Mouse (Mus musculus) thymus, postnatal 0 days (tissue): ENCODE measurements around the gene Ust. TPM values are rescaled to one million over a fixed set of nuclear protein-coding genes. Genes with fewer than 3 reads are reported as not detected.

Source experiments
- DNase-seq: peaks from one replicate; pipeline ENCODE4 v3.0.0-alpha.2; 2015; ENCODE audit warnings: low spot score
- polyA plus RNA-seq: library from polyadenylated mRNA; unstranded; fragments of >200 nt; fragmentation: Nextera tagmentation; extraction: Ambion mirVana; gene quantifications from 2 replicates; pipeline ENCODE4 v1.2.1, GENCODE M21; 2015

The Ust gene
- polyA plus RNA-seq, 1 experiment from 2014 or later = 3.1 TPM

DNA sequence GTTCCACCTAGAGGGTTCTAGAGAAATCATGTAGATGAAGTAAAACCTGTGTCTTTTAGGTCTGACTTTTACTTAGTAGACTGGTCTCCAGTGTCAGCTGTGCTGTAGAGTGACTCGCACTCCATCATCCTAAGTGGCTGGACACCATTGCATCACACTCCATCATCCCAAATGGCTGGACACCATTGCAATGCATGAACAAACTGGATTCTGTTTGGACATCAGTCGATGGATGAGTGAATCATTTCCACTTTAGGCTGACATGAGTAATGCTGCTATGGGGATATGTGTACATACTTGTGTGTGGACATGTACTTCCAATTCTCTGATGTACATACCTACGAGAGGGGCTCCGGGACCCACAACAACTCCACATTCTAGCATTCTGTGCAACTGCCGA lies 187.7 kb downstream of the Ust start:
- no peak for DNase-seq

DNA sequence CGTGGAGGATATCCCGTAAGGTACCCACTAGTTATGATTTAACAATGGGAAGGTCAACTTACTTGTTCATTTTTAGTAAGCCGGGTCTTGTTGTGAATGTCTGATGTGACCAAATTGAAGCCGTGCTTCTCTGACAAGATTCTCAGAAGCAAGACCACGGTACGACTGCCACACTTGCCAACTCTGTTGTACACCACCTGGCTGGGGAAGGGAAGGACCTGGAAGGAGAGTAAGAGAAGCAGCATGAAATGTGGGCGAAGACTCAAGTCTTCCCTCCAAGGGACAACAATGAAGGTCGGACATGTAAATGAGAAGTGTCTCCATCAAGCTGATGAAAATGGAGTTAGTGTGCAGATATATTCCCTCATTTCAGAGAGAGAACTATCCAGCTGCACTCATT lies 188.6 kb downstream of the Ust start:
- no peak for DNase-seq

DNA sequence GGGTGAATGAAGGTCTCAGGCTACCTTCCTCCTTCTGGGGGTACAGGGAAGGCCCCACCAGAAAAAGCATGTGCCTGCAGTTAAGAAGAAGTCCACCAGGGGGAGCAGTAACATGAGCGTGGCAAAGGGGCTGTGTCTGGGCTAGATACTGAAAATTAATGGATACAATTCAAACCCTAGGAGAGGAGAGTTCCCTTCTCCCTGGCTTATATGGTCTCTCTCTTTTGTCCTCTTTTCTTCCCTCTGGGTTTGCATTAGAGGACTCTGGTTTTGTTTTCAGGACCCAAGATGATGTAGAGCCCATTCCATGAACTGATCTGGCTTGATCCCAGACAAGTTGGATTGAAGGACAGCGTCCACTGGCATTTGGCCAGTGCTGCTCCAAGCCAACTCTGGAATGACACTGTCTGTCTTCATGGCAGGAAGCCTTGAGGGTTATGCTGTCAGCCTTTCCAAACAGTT lies 195.3 kb downstream of the Ust start:
- peak; percentile 57 for DNase-seq

DNA sequence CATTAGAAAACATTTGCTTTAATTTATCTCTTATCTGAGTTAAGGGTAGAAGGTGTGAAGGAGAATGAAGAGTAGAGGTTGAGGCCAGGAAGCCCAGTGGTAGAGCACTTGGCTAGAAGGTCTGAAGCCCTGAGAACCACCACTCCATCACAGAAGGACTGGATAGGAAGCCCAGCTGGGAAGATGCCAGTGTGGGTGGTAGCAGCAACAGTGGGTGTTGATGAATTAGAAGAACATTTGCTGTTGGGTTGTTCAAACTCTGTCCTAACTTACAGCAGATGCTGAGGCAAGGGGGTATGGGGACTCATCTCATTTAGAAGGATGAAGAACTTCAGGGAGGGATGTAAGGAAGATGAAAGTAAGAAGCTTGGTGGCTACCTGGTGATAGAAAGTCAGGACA lies 197.9 kb downstream of the Ust start:
- DNase-seq = no peak

DNA sequence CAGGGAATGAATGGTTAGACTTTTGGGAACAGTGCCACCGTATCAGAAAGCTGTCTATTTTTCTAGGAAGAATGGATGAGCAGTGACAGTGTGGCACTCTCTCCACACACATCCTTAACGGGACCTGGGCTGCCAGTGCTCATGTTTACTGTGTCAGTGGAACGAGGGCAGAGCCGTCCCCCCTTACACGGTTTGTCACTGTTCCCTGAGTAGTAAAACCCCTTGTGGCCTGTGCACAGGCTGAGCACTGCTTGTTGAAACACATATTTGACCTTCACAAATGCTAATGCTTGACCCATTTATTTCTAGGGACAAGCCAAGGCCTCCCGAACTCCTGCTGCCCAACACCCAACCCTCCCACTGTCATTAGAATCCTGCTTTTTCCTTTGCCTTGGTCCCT lies 209.2 kb downstream of the Ust start:
- no peak for DNase-seq

DNA sequence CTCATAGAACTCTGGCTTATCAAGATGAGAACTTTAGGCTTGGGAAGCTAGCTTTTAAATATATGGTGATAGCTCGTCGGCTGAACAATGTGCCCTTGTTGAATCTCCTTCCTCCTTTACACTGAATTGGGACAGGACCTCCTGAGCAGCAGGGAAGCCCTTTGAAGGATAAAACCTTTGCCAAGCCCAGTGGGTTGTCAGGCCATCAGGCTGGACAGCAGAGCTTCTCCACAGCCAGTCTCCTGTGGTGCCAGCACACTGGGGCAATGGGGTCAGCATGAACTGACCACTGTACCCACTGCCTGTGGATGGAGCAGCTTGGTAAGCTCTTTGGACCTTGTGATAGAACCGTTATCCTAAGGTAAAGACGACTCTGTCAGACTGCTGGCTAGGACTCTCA lies 214.4 kb downstream of the Ust start:
- DNase-seq = no peak

DNA sequence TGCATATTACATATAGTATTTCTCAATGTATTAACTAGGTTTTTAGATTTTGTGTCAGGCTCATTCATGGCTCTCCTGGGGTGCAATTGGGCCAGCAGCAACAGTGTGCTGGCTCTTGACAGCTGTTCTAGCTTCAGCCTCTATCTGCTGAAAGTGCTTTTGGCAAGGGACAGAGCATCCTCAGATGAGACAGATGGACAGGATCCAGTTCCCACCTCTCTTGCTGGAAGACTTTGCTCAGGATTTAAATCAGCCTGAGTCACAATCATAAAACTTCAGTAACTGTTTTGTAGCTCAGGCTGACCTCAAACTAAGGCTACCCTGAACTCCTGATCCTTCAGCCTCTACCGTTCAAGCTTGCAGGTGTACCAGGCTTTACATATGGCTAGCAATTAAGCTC lies 219.5 kb downstream of the Ust start:
- DNase-seq = no peak

DNA sequence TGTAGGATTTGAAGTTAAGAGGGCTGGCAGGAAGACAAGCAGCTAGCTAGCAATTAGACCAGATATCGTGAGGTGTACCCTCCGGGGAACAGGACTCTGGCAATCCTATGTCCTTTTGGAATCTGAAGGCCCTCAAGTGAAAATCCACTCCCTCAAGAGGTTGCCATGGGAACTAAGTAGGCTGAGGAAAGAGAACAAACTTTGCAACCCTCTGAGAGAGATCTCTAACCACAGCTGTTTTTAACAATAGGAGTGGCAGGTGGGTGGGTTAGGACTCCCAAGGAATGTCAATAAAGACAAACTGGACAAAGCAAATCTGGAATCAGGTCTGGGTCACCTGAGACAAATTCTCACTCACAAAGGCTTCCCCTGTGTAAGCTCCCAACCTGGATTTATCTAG lies 221.4 kb downstream of the Ust start:
- no peak for DNase-seq

DNA sequence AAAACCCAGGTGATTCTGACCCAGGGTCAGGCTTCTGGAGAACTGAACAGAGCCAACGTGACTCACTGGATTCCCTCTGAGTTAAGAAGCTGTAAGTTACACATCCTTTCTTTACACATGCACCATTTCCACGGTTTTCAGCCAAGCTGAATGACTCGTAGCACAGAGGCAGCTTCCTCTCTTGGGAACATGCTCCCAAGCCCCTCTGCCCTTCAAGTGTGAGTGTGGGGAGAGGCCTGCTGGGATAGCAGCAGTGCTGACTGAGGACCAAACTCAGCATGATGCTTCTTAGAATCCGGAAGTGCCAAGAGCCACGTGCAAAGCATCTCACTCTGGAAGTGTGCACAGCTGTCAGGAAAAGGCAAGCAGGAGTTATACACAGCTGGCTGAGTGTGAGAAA lies 228.0 kb downstream of the Ust start:
- DNase-seq = no peak

DNA sequence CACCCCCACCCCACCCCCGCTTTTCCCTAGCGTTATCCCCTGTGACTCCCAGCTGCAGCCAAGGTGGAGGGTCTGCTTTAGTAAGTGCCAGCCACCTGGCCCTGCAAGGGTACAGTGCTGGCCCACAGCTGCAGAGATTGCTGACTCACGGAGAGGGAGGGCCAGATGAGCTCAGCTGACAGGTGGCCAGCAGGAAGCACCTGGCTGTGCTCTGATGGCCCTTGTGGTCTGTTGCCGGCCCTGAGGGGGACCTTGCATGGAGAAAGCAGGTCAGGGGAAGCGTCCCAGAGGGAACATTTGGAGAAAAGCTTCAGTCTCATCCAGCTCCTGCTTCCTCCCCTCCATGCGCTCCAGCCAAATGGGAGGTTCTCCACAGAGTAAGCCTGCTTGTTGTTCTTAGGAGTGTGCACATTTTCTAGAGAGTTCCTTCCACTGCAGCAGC lies 231.3 kb downstream of the Ust start:
- DNase-seq = peak; percentile 21

DNA sequence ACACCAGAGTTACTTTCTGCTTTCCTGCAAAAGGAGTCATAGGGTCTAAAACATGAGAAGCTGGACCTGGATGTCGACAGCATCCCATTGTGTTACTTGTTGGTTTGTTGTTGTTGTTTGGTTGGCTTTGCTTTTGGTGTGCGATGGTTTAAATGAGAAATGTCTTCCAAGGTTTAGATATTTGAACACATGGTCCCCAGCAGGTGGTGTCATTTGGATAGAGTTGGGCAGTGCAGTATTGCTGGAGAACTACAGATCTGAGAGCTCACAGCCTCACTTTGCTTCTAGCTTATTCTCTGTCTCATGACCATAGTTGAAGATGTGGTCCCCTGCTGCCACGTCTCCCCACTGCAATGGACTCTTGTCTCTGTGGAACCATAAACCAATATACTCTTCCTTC lies 234.6 kb downstream of the Ust start:
- no peak for DNase-seq

DNA sequence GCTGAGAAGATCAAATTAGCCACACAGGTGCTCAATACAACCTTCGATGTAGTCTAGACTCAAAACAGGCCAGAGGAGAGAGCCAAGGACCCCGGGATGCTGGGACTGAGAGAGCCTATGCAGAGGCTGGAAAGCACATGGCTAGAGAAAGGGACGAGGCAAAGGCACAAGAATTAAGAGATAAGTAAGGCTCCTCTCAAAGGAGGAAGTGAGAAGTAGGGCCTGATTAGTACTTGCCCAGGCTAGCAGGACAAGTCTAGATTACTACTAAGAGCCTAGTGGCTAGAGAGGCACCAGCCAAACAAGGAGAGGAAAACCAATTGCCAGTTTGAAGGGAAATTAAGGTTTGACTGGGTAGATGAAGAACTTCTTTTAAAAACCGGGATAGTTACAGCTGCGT lies 241.5 kb downstream of the Ust start:
- DNase-seq = no peak

DNA sequence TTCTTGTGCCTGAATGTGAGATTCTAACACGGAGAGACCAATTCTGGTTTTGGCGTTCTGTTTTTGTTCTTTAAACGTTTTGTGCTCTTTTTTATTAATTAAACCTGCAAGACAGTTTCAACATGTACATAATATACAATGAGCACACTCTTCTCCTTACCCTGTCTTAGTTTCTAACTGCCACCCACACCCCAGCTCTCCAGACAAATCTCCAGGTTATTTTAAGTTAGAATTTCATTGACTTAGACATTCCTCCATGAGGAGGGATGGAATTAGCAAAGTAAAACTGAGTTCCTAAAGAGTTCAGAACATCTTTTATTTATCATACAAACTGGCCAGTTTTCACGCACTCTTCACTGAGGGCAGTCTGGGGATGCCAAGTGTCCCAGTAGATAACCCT lies 248.9 kb downstream of the Ust start:
- no peak for DNase-seq

DNA sequence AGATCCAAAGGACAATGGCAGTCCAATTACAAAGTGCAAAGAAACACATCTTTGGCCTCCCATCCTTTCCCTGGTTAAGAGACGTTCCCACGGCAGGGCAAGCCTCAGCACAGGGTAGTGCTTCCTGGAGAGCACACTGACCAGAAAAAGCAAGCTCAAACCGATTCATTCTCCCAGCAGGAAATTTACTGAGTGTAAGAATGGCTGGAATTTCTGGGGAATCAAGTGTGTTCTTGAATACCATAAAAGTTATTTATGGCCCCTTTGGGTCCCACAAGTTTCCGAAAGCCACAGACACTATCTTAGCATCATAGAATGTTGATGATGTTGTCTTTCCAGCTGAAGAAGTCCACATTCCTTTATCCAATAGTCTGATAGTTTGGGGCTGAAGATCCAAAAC lies 258.9 kb downstream of the Ust start:
- DNase-seq = no peak

DNA sequence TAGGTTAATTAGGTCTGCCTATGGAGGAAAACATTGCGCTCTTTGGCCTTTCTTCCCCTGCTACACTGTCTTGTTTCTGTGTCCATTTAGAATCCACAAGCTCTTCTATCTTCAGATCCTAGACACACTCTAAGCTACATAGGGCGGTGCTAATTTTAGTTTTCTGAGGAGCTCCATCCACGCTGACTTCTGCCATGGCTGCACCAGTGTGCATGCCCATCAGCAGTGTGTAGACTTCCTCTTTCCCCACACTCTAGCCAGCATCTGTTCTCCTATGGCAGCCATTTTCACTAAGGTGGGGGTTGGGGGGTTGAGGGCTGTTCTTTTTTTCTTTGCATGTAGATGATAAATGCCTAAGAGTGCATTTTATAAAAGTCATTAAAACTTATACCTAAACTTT lies 268.6 kb downstream of the Ust start:
- no peak for DNase-seq

DNA sequence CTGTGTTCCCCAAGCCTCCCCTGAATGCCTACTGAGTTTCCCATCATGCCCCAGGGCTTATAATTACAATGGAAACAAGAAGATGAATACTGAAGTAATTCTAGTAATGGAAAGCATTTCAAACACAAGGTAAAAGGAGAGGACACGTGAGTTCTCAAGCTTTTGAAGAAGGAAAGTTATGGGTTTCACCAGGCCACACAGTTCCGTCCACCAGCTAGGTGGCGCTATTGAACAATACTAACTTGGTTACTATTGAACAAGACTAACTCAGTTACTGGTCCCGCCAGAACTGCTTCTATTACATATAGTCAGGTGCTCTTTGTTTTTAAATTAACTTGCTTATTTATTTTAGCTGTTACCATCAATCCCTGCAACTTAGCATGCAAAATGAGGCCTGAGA lies 276.3 kb downstream of the Ust start:
- peak; percentile 78 for DNase-seq

DNA sequence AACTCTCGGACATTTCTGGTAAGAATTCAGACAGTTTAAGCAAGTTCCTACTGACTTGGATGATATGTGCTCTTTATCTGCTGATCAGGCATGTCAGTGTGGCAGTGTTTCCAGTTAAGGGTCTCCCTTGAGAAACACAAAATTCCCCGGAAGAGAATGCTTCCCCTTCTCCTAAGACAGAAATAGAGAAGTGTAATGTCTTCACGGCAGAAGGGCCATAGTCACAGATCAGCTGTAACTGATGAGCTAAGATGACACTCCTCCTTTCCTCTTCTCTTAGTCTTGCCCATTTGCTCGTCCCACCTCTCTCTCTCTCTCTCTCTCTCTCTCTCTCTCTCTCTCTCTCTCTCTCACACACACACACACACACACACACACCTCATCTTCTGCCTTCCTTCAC lies 277.9 kb downstream of the Ust start:
- DNase-seq = no peak

DNA sequence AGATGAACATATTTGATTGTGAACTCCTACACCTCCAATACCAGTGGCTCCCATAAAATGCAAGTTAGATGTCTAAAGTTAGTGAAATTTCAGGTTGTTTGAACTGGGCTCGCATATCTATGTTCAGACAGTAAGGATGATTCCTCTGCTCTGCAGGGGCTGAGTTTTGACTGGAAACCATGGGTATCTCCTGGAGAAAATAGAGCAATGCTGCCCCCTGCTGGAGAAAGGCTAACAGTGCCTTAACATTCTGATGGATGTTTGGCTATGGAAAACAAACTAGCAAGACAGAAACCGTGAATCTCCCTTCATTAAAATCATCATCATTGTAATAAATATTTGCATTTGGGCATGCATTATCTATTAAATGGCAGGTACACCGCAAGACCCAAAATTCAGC lies 278.4 kb downstream of the Ust start:
- peak; percentile 86 for DNase-seq

DNA sequence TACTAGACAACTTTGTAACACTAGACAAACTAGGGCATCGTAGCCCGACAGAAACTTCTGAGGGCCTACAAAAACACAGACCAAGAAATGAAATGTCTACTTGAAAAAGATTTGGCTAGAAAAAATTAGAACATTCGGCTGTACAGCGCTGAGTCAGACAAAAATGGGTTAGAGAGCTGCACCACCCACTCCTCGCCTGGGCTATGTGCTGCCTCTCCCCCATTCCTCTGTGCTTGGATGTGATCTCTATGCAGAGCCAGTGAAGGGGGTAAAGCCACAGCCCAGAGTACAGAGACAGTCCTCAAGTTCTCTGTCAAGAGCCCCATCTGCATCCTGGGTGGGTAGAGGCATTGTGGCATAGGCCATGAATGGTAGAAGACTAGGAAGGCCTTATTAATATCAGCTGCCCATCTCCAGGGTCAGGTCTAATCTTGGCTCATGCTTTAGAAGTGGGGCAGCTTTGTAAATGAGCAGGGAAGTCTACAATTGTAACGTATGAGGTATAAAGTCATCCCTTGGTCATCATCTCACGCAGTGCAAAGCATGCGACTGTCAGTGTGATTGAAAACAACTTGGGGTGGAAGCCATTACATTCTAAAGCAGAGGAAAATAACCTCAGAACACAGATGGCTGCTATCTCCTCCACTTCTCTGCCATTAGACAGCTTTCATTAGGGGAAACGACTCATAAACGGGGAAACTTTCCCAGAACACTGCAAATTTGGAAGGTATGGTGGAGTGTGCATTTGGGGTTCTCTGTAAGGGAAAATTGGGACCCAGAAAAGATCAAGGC lies 281.6 kb downstream of the Ust start:
- DNase-seq = no peak

DNA sequence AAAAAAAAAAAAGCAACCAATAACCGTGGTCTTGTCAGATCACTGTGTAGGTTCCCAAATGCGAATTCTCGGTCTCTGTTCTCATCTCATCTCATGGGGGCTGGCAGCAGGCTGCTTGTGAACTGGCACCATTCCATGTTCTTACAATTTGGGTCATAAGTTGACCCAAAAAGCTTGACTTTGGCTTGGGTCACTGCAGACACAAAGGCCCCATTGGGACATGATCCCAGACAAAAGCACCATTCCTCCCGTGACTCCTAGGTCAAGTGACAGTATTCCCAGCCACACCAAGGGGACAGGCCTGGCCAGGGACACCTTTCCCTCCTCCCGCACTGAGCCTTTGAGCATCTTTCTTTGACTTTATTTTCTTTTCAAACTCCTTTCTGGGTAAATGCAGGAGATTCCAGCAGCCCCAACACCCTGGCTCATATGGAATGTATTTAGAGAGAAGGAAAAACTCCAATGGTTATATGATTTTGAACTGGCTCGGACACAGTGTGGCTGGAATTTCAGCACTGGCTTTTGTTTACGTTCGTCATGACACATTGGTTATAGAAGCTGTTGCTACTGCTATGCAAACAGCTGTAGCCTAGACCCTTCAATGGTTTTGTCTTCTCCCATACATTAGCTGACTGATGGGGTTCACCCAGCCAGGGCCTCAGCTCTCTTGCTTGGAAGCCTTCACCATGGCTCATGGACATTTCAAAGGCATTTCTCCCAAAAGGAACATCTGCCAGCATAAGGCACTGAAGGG lies 285.3 kb downstream of the Ust start:
- no peak for DNase-seq

DNA sequence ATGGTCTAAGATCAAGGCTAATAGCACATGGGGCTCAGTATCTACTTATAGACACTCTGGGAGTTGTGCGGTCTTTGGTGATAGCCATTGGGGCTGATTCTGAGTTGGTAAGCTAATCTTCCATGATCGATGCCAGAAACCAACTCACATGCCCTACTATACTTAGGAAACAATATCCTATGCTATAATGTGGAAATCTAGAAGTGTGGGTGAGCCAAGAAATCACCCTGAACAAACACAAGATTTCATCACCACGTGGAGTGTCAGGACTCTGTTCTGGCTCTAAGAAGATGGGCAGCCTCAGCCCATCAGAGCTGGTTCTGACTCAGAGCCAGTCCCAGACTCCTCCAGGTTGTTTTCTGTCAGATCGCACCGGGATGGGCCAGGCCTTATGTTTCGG lies 286.1 kb downstream of the Ust start:
- no peak for DNase-seq

DNA sequence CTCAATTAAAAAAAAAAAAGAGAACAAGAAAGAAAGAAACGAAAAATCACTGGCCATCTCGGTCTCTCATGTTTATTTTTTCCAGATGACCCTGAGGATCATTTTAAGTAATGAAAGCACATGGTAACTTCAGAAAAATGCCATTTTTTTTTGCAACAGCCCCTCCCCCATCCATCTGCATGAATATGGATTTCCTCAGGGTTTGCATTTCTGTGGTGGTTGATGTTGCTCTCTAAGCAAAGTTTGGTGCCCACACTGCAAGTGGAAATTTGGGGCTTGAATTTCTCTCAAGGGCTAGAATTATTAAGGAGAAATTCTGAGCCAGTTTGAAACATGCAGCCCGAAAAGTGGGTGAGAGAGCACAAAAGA lies 290.3 kb downstream of the Ust start:
- DNase-seq = no peak
